Mouse (Mus musculus) CD4-positive naive resting alpha-beta T cell, adult 76 days (primary cell): Measurements from ENCODE around the gene Zfp592. TPM values are rescaled to one million over a fixed set of nuclear protein-coding genes. Genes with fewer than 3 reads are reported as not detected.

Source experiments
- total RNA-seq: library from RNA; stranded (reverse); gene quantifications from one replicate; pipeline ENCODE4 v1.2.4, GENCODE M21; 2023

Gene Zfp592
- 101 TPM for total RNA-seq

GRCm38 (mm10) chr7:80992980-80993833 is at the start of gene Zfp592:
Zfp592 (plus strand) TSS chr7:80993681.

GRCm38 (mm10) chr7:80947445-80948350 is 45.8 kb upstream of the Zfp592 start, which contains the start of gene Sec11a:
Sec11a (minus strand) TSS chr7:80947780.

GRCm38 (mm10) chr7:81057471-81057870 is 64.0 kb downstream of the Zfp592 start, which contains the start of gene Alpk3:
Alpk3 (plus strand) TSS chr7:81057600.

Other genes with a start within 250 kb of the Zfp592 start
- 285 TPM for gene Iqgap1, start 167.7 kb upstream of the Zfp592 start, total RNA-seq
- 16.5 TPM for gene Zscan2, start 132.8 kb upstream of the Zfp592 start, total RNA-seq
- gene Wdr73, start 92.4 kb upstream of the Zfp592 start, total RNA-seq, result 14.4 TPM
- gene Nmb, start 88.6 kb upstream of the Zfp592 start, total RNA-seq, result 28.9 TPM
- 180 TPM for gene Sec11a, start 45.9 kb upstream of the Zfp592 start, total RNA-seq
- gene Alpk3, start 63.9 kb downstream of the Zfp592 start, total RNA-seq, result 1.00 TPM
- gene Slc28a1, start 121.1 kb downstream of the Zfp592 start, total RNA-seq, result not detected
- gene Pde8a, start 219.9 kb downstream of the Zfp592 start, total RNA-seq, result 6.9 TPM